Mouse (Mus musculus) gonadal fat pad, adult 2 months (tissue): Measurements from ENCODE around the gene Hoxa3. TPM values are rescaled to one million over a fixed set of nuclear protein-coding genes. Genes with fewer than 3 reads are reported as not detected.

Experiments used
- DNase-seq: peaks from one replicate; pipeline ENCODE4 v3.0.0-alpha.2; 2012; ENCODE audit warnings: low read depth
- polyA plus RNA-seq: library from polyadenylated mRNA; depleted of rRNA; stranded (reverse); fragments of >200 nt; gene quantifications from 2 replicates; pipeline ENCODE4 v1.2.3, GENCODE M21; 2012

Hoxa3 gene
- polyA plus RNA-seq, 1 experiment: 5.6 TPM

- DNase-seq: no peak
These were observed 44.7 kb downstream of the Hoxa3 start for GRCm38 (mm10) chr6:52168191-52169055.

GRCm38 (mm10) chr6:52167736-52168161 is 45.4 kb downstream of the Hoxa3 start:
- DNase-seq: no peak

GRCm38 (mm10) chr6:52167176-52167575 is 46.0 kb downstream of the Hoxa3 start:
- no peak for DNase-seq

GRCm38 (mm10) chr6:52166431-52167077 is 46.6 kb downstream of the Hoxa3 start:
- no peak for DNase-seq

- DNase-seq: peak; percentile 49
These were observed 47.4 kb downstream of the Hoxa3 start for GRCm38 (mm10) chr6:52165441-52166370.

- no peak for DNase-seq
These were observed 48.3 kb downstream of the Hoxa3 start, which contains the start of gene Hoxa2 for GRCm38 (mm10) chr6:52164626-52165440. Gene Hoxa2, minus strand, starts transcription at chr6:52164831.

GRCm38 (mm10) chr6:52164051-52164625 is 49.0 kb downstream of the Hoxa3 start:
- DNase-seq: no peak

- DNase-seq: no peak
These were observed 49.6 kb downstream of the Hoxa3 start for GRCm38 (mm10) chr6:52163366-52164031.

GRCm38 (mm10) chr6:52162611-52163365 is 50.3 kb downstream of the Hoxa3 start:
- no peak for DNase-seq

- no peak for DNase-seq
These were observed 51.1 kb downstream of the Hoxa3 start for GRCm38 (mm10) chr6:52162093-52162380.

GRCm38 (mm10) chr6:52161336-52162092 is 51.6 kb downstream of the Hoxa3 start:
- DNase-seq: no peak

GRCm38 (mm10) chr6:52160511-52161335 is 52.4 kb downstream of the Hoxa3 start:
- DNase-seq: peak; percentile 44

GRCm38 (mm10) chr6:52159979-52160378 is 53.2 kb downstream of the Hoxa3 start:
- no peak for DNase-seq

GRCm38 (mm10) chr6:52159164-52159761 is 53.9 kb downstream of the Hoxa3 start:
- no peak for DNase-seq

GRCm38 (mm10) chr6:52158276-52159051 is 54.7 kb downstream of the Hoxa3 start, which contains the start of gene Hoxa1:
Gene Hoxa1, minus strand, starts transcription at chr6:52158317.
- no peak for DNase-seq

- no peak for DNase-seq
These were observed 55.5 kb downstream of the Hoxa3 start for GRCm38 (mm10) chr6:52157466-52158275.
